Mouse (Mus musculus) thymus, postnatal 4 days (tissue): ENCODE data around the gene Olfr1336.
"Not testable (repeated sequence)": the region's sequence is repeated elsewhere in the genome, so short reads cannot be mapped to it uniquely, and the experiment has no call there.

Source experiments
- DNase-seq: peaks from one replicate; pipeline ENCODE4 v3.0.0; 2021

Gene Olfr1336

DNA sequence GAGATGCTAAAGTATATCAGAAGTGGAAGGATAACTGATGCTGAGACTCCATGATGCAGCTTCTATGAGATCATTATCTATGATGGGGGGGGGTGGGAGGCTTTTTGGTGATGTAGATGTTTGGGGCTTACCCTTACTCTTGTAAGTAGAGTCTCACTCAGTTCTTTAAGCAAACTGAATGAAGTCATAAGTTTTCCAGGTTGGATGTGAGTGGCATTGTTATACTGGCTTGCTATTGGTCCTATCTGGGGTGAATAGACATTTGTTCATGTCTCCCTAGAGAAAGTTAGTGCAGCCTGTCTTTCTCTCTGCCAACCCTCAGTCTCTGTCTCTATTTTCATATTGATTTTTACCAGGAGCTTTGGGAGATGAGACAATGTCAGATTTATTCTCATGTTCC, at the start of gene Olfr1336:
Gene Olfr1336, plus strand, starts transcription at position 301 of the 400 bp plus-strand sequence.
- DNase-seq, result no peak

GRCm38 (mm10) chr7:6410043-6410442, 45.9 kb upstream of the Olfr1336 start, which contains the start of gene Gm20715:
TSS of gene Gm20715 (plus strand) at chr7:6410277.
- DNase-seq, result peak; percentile 87

- no peak for DNase-seq
Measured at GRCm38 (mm10) chr7:6414626-6415441, 41.1 kb upstream of the Olfr1336 start.

DNA sequence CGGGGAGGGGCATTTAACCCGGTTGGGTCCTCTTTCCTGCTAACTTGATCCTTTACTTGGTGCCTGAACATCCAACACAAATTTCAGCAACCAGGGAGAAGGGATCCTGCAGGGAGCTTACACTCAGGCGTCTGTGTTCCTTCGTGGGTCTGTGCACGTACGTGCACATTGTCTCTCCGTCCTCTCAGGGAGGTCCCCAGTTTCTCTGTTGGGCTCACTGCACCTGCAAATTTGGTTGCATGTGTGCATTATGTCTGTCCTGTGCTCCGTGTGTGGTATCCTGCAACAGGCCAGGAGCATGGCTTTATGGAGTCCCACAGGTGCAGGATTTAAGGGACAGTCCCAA, 40.6 kb upstream of the Olfr1336 start:
- DNase-seq, result no peak

DNA sequence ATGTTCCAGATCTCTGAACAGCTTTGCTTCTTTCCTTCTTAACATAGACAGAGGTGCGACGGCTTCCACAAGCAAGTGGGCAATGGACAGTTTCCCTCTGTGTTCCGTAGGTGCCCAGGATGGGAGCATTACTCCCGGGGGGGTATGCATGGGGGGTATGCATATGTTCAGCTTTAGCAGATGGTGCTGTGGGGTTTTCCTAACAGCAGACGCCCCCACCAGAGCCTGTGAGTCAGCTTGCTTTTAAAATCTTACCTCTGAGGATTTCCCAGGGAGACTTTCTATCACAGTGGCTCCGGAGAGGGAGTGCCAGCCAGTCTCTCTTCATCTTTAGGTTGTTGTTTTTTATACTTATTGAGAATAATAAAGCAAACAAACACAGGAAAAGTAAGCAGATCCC, 36.1 kb upstream of the Olfr1336 start:
- no peak for DNase-seq

- no peak for DNase-seq
Measured at GRCm38 (mm10) chr7:6429381-6429780, 26.6 kb upstream of the Olfr1336 start.

DNA sequence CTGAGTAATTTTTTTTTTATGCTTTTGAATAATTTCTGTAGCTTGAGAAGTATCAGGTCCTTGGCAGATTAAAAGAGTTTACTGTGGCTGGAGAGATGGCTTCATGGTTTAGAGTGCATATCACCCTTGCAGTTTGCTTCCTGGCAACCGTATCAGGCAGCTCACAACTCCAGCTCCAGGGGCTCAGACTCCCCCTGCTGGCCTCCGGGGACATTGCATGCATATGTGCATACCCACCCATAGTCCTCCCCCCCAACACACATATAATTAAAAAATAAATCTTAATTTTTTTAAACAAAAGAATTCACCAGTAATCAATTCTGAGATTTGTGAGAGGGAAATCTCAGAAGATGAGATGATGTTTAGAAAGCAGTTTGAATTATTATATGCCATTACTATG, 25.6 kb upstream of the Olfr1336 start:
- peak; percentile 65 for DNase-seq

GRCm38 (mm10) chr7:6438388-6438787, 17.6 kb upstream of the Olfr1336 start, which contains the start of gene Olfr1344:
TSS of gene Olfr1344 (plus strand) at chr7:6438688.
- no peak for DNase-seq

DNA sequence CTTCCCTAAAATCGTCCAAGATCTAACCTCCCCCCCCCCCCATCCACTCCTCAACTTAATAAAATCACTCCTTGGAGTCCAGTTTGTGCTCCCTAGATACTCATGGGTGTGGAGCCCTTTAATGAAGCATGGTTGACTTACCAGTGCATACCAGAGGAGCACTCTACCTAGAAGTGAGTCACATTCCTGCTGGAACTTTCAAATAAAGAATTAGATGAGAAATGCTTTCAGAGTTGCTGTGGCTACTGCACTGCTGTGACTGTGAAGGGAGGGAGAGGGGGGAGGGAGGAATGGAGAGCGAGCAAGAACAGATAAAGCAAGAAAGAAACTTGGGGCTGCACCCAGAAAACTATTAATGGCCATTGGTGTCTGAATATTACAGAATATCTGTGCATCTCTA, 14.8 kb upstream of the Olfr1336 start:
- no peak for DNase-seq

DNA sequence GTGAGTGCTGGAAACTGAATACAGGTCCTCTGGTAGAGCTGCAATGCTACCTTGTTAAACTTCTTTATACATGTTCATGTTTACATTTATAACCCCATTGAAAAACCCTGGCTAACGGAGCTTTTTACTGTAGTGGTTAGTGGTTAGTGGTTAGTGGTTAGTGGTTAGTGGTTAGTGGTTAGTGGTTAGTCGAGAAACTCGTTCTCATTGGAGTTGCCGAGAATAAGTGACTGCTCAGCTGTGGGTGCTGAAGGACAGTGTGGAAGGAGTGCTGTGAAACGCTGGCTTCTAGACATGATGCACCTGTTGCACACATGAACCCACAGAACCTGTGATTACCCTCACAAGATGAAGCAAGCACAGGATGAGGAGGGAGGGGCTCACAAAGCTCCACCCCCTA, 8.2 kb upstream of the Olfr1336 start:
- no peak for DNase-seq

DNA sequence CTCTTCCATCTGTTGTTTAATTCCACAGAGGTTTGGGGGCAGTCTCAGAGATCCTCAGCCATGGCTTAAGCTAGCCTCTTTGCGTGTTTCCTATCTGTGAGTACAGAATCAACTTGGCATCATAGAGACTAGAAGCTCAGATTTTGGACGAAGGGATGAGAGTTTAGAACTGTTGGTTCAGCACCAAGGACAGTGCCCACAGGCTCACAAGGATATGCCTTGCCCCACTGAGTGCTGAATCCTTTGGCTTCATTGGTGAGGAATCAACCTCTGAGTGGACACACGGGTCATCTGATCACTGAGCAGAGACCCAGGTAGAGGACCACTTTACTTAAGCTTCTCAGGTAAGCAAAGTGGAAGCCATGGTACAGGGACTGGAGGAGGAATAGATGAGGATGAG, 431 bp downstream of the Olfr1336 start:
- DNase-seq, result no peak

GRCm38 (mm10) chr7:6466951-6467350, 11.0 kb downstream of the Olfr1336 start, which contains the start of gene Olfr1346:
TSS of gene Olfr1346 (plus strand) at chr7:6467101.
- no peak for DNase-seq

DNA sequence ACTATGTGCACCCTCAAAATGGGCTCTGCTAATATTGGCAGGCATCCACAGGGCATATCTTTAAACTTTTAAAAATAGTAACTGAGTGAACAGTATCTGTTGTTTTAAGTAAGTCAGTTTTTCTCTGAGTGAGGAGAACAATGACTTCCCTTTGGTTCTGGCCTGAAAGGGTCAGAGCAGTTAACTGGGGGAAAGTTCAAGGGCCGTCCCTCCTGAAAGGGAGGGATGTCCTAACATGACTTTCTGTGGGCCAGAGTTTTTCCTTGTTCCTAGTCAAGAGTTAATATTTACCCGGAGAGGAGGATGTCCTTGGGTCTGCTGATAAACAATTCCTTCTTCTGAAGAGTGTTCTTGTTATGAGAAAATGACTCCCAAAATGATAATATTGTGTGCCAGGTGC, 21.7 kb downstream of the Olfr1336 start:
- not testable (repeated sequence) for DNase-seq

DNA sequence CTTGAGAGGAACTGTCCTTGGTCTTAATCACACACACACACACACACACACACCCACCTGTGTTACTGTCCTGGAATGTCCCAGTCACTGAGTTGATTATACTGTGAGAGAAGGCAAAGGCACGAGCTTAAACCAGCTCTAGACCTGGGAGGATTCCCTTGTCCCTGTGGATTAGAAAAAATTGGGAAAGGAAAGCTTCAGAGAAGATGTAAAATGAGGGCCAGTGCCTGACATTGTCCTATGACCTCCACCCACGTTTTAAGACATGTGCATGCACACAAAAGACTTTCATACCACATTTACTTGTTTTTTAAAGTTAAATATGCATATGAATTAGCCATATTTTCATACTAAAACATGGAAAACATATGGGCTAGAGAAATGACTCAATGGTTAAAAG, 30.9 kb downstream of the Olfr1336 start, which contains the start of gene Olfr5:
Gene Olfr5, minus strand, starts transcription at position 101 of the 400 bp plus-strand sequence.
- no peak for DNase-seq

GRCm38 (mm10) chr7:6499655-6500054, 43.7 kb downstream of the Olfr1336 start, which contains the start of gene Olfr1347:
TSS of gene Olfr1347 (minus strand) at chr7:6499755.
- DNase-seq, result no peak

- no peak for DNase-seq
Measured at GRCm38 (mm10) chr7:6508648-6509047, 52.7 kb downstream of the Olfr1336 start, which contains the start of gene Olfr1348. TSS of gene Olfr1348 (minus strand) at chr7:6508748.
